Mouse (Mus musculus): ENCODE measurements around the gene Pde10a. TPM values are rescaled to one million over a fixed set of nuclear protein-coding genes. Genes with fewer than 3 reads are reported as not detected.
"Not testable (repeated sequence)": the region's sequence is repeated elsewhere in the genome, so short reads cannot be mapped to it uniquely, and the experiment has no call there.

Gene Pde10a
- polyA plus RNA-seq, 1 experiment, result 0.99 TPM

DNA sequence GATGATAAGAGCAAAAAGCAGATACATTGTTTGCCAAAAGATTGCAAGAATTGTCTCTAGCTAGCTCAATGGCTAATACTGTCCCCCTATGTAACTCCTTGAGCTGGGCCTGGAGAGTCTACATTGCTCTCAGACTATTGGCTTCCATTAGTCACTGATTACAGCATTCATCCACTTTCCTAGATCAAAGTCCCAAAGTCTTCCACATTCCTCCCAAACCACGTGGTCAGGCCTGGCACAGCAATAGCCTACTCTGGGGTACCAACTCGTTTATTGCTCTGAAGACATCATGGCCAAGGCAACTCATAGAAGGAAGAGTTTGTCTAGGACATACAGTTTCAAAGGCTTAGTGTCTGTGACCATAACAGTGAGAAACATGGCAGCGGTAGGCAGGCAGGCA is 173.6 kb downstream of the Pde10a start:
- no peak overlapping the region for H3K27ac ChIP-seq (replicated peaks; ENCODE audit: low read depth, low read length)
- no peaks in the 10 kb centered on the region for H3K4me1 ChIP-seq (ENCODE audit: control insufficient read depth, insufficient read depth, insufficient read length, low read length)
- no peak overlapping the region for H3K4me3 ChIP-seq (ENCODE audit: insufficient read depth, low read depth, low read length)

DNA sequence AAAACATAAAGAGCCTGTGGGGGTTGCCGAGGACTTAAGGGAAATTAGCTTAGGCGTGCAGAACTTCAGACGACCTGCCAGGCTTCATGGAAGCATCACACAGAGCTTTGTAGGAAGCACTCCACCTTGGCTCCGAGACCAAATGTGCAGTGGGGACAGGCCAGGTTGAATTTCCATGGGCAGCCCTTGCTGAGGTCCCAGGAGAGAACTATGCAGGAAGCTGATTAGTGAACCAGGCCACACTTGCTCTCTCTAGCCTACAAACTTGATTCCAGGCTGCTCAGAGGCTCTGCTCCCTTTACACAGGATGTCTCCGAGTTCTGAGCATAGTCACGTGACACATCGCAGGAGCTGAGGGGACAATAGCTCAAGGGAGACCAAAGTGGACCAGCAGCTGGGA is 175.9 kb downstream of the Pde10a start:
- Histone ChIP-seq H3K4me3 (ENCODE audit: insufficient read depth, low read depth, low read length) (no peak overlapping the region), H3K27ac (replicated peaks; ENCODE audit: low read depth, low read length) (no peak overlapping the region), H3K4me1 (ENCODE audit: control insufficient read depth, insufficient read depth, insufficient read length, low read length) (no peaks in the 10 kb centered on the region)

DNA sequence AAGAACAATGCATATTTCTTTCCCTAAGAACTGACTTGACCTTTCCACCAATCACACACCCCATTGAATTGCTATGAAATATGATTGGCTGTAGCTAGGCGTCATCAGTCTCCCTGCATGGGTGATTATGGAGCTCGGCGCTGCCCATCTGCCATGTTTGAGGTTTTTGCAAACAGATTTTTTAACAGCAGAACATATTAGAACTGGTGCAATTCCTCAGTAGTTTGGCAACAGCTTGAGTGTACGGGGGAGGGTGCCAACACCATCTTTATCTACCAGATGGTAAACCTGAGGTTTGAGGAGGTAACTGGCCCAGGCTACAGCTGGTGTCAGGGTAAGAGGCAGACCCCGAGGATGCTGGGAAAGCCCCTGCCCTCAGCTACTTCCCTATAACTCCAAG is 177.3 kb downstream of the Pde10a start:
- Histone ChIP-seq H3K27ac (replicated peaks; ENCODE audit: low read depth, low read length) (no peak overlapping the region), H3K4me3 (ENCODE audit: insufficient read depth, low read depth, low read length) (no peak overlapping the region), H3K4me1 (ENCODE audit: control insufficient read depth, insufficient read depth, insufficient read length, low read length) (no peaks in the 10 kb centered on the region)

DNA sequence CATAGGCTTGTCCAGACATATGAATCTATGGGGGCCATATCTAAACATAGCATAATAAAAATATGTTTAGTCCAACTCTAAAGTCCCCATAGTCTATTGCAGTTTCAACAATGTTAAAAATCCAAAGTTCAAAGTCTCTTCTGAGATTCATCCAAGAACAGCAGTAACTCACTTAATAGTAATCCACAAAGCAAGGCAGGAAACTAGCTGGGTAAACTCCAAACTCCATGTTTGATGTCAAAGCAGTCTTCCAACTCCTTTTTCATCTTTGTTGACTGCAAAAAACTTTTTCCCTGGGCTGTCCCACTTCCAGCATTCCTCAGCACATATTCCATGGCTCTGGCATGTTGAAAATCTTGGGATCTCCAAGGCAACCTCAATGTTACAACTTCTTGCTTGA is 182.8 kb downstream of the Pde10a start:
- Histone ChIP-seq H3K27ac (replicated peaks; ENCODE audit: low read depth, low read length) (no peak overlapping the region), H3K4me1 (ENCODE audit: control insufficient read depth, insufficient read depth, insufficient read length, low read length) (no peaks in the 10 kb centered on the region), H3K4me3 (ENCODE audit: insufficient read depth, low read depth, low read length) (no peak overlapping the region)

DNA sequence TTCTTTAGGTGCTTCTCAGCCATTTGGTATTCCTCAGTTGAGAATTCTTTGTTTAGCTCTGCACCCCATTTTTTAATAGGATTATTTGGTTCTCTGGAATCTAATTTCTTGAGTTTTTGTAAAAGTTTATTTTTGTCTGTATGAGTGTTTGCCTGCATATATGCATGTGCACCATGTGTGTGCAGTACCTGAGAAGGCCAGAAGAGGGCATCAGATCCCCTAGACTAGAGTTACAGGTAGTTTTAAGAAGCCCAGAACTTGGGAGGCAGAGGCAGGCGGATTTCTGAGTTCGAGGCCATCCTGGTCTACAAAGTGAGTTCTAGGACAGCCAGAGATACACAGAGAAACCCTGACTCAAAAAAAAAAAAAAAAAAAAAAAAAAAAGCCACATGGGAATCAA is 187.6 kb downstream of the Pde10a start:
- not testable (repeated sequence) for H3K27ac ChIP-seq (replicated peaks; ENCODE audit: low read depth, low read length); H3K4me1 ChIP-seq (ENCODE audit: control insufficient read depth, insufficient read depth, insufficient read length, low read length); H3K4me3 ChIP-seq (ENCODE audit: insufficient read depth, low read depth, low read length)

DNA sequence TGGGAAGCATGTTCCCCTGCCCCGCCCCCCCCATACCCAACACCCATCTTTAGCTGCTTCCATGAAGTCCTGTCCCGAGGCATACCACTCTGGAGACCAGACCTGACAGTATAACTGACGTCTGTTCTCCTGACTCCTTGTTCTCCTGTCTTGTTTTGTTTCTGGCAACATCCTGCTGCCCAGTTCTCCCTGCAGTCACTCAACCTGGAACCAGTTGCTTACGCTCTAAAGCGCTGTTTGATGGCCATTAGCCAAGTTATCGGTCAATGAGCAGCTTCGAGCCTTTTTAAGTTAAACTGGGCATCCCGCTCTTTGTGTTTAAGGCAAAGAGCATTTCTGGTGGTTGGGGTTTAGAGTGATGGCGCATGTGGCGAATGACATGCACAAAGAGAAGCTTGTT is 195.8 kb downstream of the Pde10a start:
- H3K27ac ChIP-seq (replicated peaks; ENCODE audit: low read depth, low read length), result no peak overlapping the region
- no peaks in the 10 kb centered on the region; the same call in 1 of the 2 replicates for H3K4me1 ChIP-seq (ENCODE audit: control insufficient read depth, insufficient read depth, insufficient read length, low read length)

DNA sequence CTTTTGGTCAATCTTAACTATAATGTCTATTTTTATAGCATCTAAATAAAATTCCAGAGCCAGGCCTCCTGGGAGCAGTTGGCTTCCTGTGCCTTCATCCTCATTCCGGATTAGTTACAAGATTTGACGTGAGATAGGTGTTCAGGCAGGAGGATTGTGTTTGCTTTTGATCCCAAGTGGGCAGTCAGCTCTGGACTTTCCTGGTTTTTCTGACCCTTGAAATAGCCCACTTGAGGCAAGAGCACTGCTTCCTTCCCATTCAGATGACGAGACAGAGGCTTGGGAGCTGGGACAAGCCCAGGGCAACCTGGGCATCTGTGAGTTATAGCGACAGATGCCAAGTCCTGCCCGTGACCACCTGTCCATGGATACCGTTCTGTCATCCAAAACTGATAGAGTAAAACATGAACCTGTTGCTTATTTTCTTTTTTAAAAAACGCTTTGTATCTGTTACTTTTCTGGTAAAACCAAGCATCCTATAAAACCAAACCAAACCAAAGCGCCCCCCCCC is 199.3 kb downstream of the Pde10a start:
- Histone ChIP-seq H3K4me1 (ENCODE audit: control insufficient read depth, insufficient read depth, insufficient read length, low read length) (no peaks in the 10 kb centered on the region; the same call in 1 of the 2 replicates), H3K4me3 (ENCODE audit: insufficient read depth, low read depth, low read length) (no peak overlapping the region), H3K27ac (replicated peaks; ENCODE audit: low read depth, low read length) (no peak overlapping the region)

More for the DNA sequence above, 195.8 kb downstream of the Pde10a start:
- H3K4me3 ChIP-seq (ENCODE audit: insufficient read depth, low read depth, low read length), result no peak overlapping the region

DNA sequence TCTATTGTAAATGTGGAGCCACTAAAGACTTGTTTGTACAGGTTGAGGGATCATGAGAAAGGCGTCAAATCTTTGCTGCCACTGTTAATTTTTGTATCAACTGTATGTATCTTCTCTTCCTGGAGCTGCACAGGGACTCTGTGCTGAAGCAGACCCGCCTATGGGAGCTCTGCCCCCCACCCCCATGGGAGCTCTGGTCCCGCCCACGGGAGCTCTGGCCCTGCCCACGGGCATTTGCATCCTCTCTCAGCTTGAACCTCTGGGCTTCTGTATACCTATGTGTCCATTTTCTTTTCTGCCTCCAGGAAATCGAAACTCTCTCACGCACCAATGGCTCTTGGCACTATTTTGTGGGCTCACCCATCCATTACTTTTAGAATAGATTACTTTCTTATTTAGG is 203.5 kb downstream of the Pde10a start:
- no peak overlapping the region for H3K27ac ChIP-seq (replicated peaks; ENCODE audit: low read depth, low read length)
- H3K4me3 ChIP-seq (ENCODE audit: insufficient read depth, low read depth, low read length), result no peak overlapping the region
- H3K4me1 ChIP-seq (ENCODE audit: control insufficient read depth, insufficient read depth, insufficient read length, low read length), result no peaks in the 10 kb centered on the region; the same call in 1 of the 2 replicates

DNA sequence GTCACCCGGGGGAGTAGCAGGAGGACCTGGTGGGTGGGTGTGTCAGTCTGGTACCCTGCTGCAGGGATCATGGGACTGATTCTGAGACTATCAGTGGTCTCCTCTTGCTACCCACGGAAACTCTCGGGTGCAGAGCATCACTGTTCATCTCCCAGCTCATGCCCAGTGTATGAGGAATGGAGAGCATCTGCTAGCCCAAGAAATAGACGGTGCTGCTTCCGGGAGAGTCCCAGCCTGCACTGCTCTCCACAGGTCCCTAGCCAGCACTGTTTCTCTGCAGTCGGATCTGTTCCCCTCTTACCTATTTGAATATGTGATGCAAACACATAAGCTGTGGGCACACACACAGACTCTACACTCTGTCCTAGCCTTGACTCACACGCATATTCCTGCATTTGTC is 204.6 kb downstream of the Pde10a start:
- no peaks in the 10 kb centered on the region for H3K4me1 ChIP-seq (ENCODE audit: control insufficient read depth, insufficient read depth, insufficient read length, low read length)
- H3K4me3 ChIP-seq (ENCODE audit: insufficient read depth, low read depth, low read length), result no peak overlapping the region
- H3K27ac ChIP-seq (replicated peaks; ENCODE audit: low read depth, low read length), result no peak overlapping the region

DNA sequence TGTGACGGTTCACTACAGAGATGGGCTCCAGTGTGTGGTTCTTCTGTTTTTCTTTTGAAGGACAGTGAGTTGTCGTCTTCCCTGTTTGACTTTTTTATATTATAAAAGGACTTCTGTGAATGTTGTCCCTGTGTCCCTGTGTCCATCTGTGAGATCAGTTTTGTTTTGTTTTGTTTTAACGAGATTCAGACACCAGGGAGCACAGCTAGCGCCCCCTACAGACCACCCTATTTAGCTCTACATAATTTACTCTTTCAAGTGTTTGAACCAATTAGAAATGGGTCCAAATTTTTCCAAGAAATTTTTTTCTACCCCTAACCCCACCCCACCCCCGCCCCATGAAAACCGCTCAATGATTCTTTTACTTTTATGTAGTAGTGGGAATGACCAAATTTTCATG is 205.9 kb downstream of the Pde10a start:
- H3K27ac ChIP-seq (replicated peaks; ENCODE audit: low read depth, low read length), result no peak overlapping the region
- no peak overlapping the region for H3K4me3 ChIP-seq (ENCODE audit: insufficient read depth, low read depth, low read length)
- H3K4me1 ChIP-seq (ENCODE audit: control insufficient read depth, insufficient read depth, insufficient read length, low read length), result no peaks in the 10 kb centered on the region

DNA sequence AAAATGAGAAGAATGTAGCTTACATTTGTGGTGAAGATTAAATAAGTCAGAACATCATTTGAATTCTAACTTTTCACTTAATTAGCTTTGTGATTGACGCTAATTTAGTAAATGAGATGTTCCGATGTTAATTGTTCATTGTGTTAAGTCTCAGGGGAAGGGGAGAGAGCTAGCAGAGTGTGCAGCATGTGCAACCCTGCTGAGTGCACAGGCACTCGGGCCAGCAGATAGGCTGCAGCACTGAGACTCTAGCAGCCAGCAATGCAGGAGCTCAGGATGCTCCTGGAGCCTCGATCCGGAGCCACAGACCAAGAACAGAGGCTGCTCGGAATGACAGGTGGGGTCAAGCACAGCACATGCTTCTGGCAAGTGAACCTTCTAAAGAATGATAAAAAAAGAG is 211.1 kb downstream of the Pde10a start:
- H3K27ac ChIP-seq (replicated peaks; ENCODE audit: low read depth, low read length), result no peak overlapping the region
- H3K4me3 ChIP-seq (ENCODE audit: insufficient read depth, low read depth, low read length), result no peak overlapping the region
- no peaks in the 10 kb centered on the region for H3K4me1 ChIP-seq (ENCODE audit: control insufficient read depth, insufficient read depth, insufficient read length, low read length)

DNA sequence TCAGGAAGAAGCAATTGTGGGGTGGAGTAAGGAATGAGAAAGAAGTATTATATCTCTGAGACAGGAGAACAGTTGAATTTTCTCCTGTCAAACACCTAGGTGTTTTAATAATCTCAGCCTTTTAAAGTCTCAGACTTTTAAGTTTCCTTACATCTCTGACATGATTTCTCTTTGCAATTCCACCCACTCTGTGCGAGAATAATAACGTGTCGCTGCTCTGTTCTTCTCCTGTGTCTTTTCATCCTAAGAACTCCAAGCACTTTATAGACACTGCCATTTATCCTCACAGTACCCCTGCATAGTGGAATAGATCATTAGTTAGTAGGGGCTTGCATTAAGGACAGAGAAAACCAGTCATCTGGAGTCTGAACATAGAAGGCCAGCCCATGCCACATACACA is 217.6 kb downstream of the Pde10a start:
- H3K4me3 ChIP-seq (ENCODE audit: insufficient read depth, low read depth, low read length), result no peak overlapping the region

DNA sequence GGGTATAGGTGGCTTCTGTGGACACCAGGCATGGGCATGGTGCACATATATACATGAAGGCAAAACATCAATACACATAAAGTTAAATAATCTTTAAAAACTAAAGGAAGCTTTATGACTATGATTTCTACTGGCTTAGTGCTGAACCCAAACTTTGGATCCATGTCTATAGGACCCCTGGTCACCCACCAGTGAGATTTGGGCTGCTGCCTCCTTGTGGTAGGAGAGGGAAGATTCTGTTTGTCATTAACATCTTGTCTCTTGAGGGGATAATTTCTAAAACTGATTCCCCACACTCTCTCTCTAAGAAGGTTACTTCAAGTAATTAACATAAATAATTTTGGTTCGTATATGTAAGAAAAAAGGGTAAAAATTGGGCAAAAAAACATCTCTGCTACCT is 220.2 kb downstream of the Pde10a start:
- Histone ChIP-seq H3K4me1 (ENCODE audit: control insufficient read depth, insufficient read depth, insufficient read length, low read length) (no peaks in the 10 kb centered on the region), H3K4me3 (ENCODE audit: insufficient read depth, low read depth, low read length) (no peak overlapping the region), H3K27ac (replicated peaks; ENCODE audit: low read depth, low read length) (no peak overlapping the region)

More for the DNA sequence above, 217.6 kb downstream of the Pde10a start:
- H3K27ac ChIP-seq (replicated peaks; ENCODE audit: low read depth, low read length), result no peak overlapping the region
- H3K4me1 ChIP-seq (ENCODE audit: control insufficient read depth, insufficient read depth, insufficient read length, low read length), result no peaks in the 10 kb centered on the region

DNA sequence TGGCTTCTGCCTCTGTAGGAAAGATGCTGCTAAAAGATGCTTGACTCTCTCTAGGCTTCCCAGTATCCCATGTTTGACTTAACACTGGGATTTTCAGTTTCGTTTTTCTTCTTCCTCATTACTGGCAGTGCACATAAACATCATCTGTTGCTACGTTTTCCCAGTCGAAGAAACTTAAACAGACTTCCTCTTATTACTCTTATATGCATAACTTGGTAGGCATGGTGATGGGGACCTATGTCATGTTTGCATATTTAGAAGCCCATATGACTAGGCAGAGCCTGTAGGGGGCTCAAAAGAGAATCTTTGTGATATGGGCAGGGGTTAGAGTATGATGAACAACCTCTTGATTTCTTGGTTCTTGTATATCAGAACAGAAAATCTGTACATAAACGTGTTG is 224.3 kb downstream of the Pde10a start:
- Histone ChIP-seq H3K4me3 (ENCODE audit: insufficient read depth, low read depth, low read length) (no peak overlapping the region), H3K27ac (replicated peaks; ENCODE audit: low read depth, low read length) (no peak overlapping the region), H3K4me1 (ENCODE audit: control insufficient read depth, insufficient read depth, insufficient read length, low read length) (no peaks in the 10 kb centered on the region)

DNA sequence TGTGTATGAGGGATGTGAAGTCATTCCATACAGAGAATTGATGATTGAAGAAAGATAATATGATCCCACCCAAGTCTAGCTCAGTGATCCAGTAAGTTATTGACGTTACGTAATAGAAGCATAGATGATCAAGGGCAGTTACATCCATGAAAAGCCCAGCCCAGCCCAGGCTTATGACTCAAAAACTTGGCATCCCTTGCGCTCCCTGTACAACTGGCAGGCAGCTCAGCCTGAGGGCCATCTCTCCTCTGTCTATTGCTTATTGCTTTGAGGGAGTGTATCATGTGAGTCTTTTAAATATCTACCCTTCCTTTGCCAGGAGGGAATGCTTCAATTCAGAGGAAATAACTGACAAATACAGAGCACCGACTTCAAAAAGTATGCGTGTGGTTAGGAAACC is 232.4 kb downstream of the Pde10a start:
- Histone ChIP-seq H3K4me1 (ENCODE audit: control insufficient read depth, insufficient read depth, insufficient read length, low read length) (0 out of 2 replicates have a peak, but pooled peaks cover 3% of the 10 kb centered on the region), H3K4me3 (ENCODE audit: insufficient read depth, low read depth, low read length) (no peak overlapping the region), H3K27ac (replicated peaks; ENCODE audit: low read depth, low read length) (no peak overlapping the region)

DNA sequence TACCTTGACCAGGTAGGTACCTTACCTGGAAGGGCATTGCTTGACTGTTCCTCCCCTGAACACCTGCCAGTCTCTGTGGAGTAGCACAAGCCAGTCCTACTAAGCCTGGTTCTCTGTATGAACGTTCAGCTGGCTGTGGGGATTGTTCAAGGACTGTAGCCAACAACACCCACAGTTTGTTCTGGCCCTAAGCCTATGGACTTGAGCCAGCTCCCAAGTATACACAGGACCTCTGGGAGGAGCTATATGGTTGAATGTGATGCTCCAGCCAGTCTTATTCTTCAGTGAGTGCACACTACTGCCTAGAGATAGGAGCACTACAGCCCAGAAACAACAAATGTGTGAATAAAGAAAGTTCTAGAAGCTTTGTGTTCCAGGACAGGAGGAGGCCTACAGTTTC is 238.1 kb downstream of the Pde10a start:
- H3K27ac ChIP-seq (replicated peaks; ENCODE audit: low read depth, low read length), result no peak overlapping the region
- H3K4me1 ChIP-seq (ENCODE audit: control insufficient read depth, insufficient read depth, insufficient read length, low read length), result 0 out of 2 replicates have a peak, but pooled peaks cover 2% of the 10 kb centered on the region
- H3K4me3 ChIP-seq (ENCODE audit: insufficient read depth, low read depth, low read length), result no peak overlapping the region

Measured in brown adipose tissue, adult 24 weeks (tissue).